Mouse (Mus musculus) CH12.LX (cell line): ENCODE measurements around the gene Rpl5. TPM values are rescaled to one million over a fixed set of nuclear protein-coding genes. Genes with fewer than 3 reads are reported as not detected.

Source experiments
- DNase-seq: peaks from one replicate; pipeline ENCODE4 v3.0.0-alpha.2; 2013; ENCODE audit errors: extremely low read depth
- H3K27ac ChIP-seq: 2 replicates; pipeline ENCODE4 v1.5.1; 2012; ENCODE audit warnings: low read depth, mild to moderate bottlenecking, control low read depth, moderate library complexity; ENCODE audit not compliant: insufficient read depth
- H3K27me3 ChIP-seq: replicated peaks from 2 replicates; pipeline ENCODE3; 2012; ENCODE audit warnings: inconsistent platforms
- H3K36me3 ChIP-seq, 2 experiments: replicated peaks in 1 of 2; 2 replicates each; pipeline versions ENCODE3 to v1.6.1; 2012; ENCODE audit warnings: inconsistent platforms in 1 of 2, low read length in 1 of 2, mild to moderate bottlenecking in 1 of 2, mixed read lengths in 1 of 2, moderate library complexity in 1 of 2; ENCODE audit not compliant: control insufficient read depth in 1 of 2, insufficient read depth in 1 of 2
- H3K4me1 ChIP-seq, 2 experiments: 2 replicates each; pipeline ENCODE4 v1.6.1; 2012; ENCODE audit warnings: inconsistent platforms in 1 of 2, moderate library complexity in 1 of 2; ENCODE audit not compliant: insufficient read depth in 2 of 2, control insufficient read depth in 1 of 2
- H3K4me2 ChIP-seq: 2 replicates; pipeline ENCODE4 v1.6.1; 2012; ENCODE audit warnings: low read depth, mild to moderate bottlenecking, control low read depth; ENCODE audit not compliant: poor library complexity, insufficient read depth, severe bottlenecking
- H3K4me3 ChIP-seq, 3 experiments: fragments of 150-350 bp in 1 of 3; sonication (generic) in 1 of 3; replicated peaks in 1 of 3; 2 replicates each; pipeline versions ENCODE3 to v1.5.1; 2011 to 2012; ENCODE audit warnings: low read depth in 2 of 3, low read length in 2 of 3, mild to moderate bottlenecking in 2 of 3, moderate library complexity in 2 of 3, control low read depth in 1 of 3, improper control_type of control experiment in 1 of 3, inconsistent platforms in 1 of 3, mixed read lengths in 1 of 3; ENCODE audit not compliant: poor library complexity in 1 of 3
- H3K79me2 ChIP-seq: replicated peaks from 2 replicates; pipeline ENCODE4 v1.6.1; 2012; ENCODE audit warnings: mild to moderate bottlenecking, moderate library complexity; ENCODE audit not compliant: control insufficient read depth, poor library complexity, insufficient read depth, severe bottlenecking; ENCODE audit errors: extremely low read depth
- H3K9ac ChIP-seq: 2 replicates; pipeline ENCODE4 v1.6.1; 2012; ENCODE audit warnings: low read depth, mild to moderate bottlenecking, control low read depth, moderate library complexity; ENCODE audit not compliant: insufficient read depth
- H3K9me3 ChIP-seq: replicated peaks from 2 replicates; pipeline ENCODE3; 2012; ENCODE audit warnings: low read length, inconsistent platforms, mixed read lengths
- BHLHE40 ChIP-seq: IDR thresholded peaks from 2 replicates; pipeline ENCODE4 v1.6.1; 2011; ENCODE audit warnings: mild to moderate bottlenecking, low read depth, low read length, improper control_type of control experiment
- CTCF ChIP-seq, 2 experiments: IDR thresholded peaks in 1 of 2; conservative IDR thresholded peaks in 1 of 2; 2 replicates each; pipeline ENCODE4 v1.5.1; 2011 to 2012; ENCODE audit warnings: low read depth in 2 of 2, low read length in 2 of 2, improper control_type of control experiment in 1 of 2, inconsistent platforms in 1 of 2, mild to moderate bottlenecking in 1 of 2, moderate library complexity in 1 of 2
- E2F4 ChIP-seq: IDR thresholded peaks from 2 replicates; pipeline ENCODE4 v1.6.1; 2011; ENCODE audit warnings: low read depth, low read length, improper control_type of control experiment; ENCODE audit not compliant: insufficient replicate concordance
- ELF1 ChIP-seq: IDR thresholded peaks from 2 replicates; pipeline ENCODE4 v1.6.1; 2014; ENCODE audit warnings: low read depth, mild to moderate bottlenecking, inconsistent platforms, low read length, improper control_type of control experiment
- EP300 ChIP-seq: IDR thresholded peaks from 2 replicates; pipeline ENCODE4 v1.6.1; 2011; ENCODE audit warnings: low read length, improper control_type of control experiment
- KAT2A ChIP-seq: IDR thresholded peaks from 2 replicates; pipeline ENCODE4 v1.6.1; 2012; ENCODE audit warnings: low read length, improper control_type of control experiment, inconsistent platforms; ENCODE audit not compliant: insufficient replicate concordance
- MAZ ChIP-seq: IDR thresholded peaks from 2 replicates; pipeline ENCODE4 v1.6.1; 2012; ENCODE audit warnings: low read depth, mild to moderate bottlenecking, inconsistent platforms, low read length, improper control_type of control experiment, moderate library complexity
- MEF2A ChIP-seq: IDR thresholded peaks from 2 replicates; pipeline ENCODE4 v1.6.1; 2014; ENCODE audit warnings: low read depth, mild to moderate bottlenecking, inconsistent platforms, low read length, improper control_type of control experiment, borderline replicate concordance
- MXI1 ChIP-seq: IDR thresholded peaks from 2 replicates; pipeline ENCODE4 v1.6.1; 2011; ENCODE audit warnings: mild to moderate bottlenecking, low read depth, low read length, improper control_type of control experiment
- MYC ChIP-seq: IDR thresholded peaks from 2 replicates; pipeline ENCODE4 v1.6.1; 2011; ENCODE audit warnings: low read depth, mild to moderate bottlenecking, improper control_type of control experiment, low read length
- NELFE ChIP-seq: IDR thresholded peaks from 2 replicates; pipeline ENCODE4 v1.6.1; 2011; ENCODE audit warnings: low read depth, low read length, improper control_type of control experiment
- POLR2AphosphoS2 ChIP-seq: IDR thresholded peaks from 2 replicates; pipeline ENCODE4 v1.6.1; 2011; ENCODE audit warnings: low read depth, low read length, improper control_type of control experiment
- RAD21 ChIP-seq: IDR thresholded peaks from 2 replicates; pipeline ENCODE4 v1.6.1; 2011; ENCODE audit warnings: low read depth, mild to moderate bottlenecking, low read length, improper control_type of control experiment, moderate library complexity
- RCOR1 ChIP-seq: conservative IDR thresholded peaks from 2 replicates; pipeline ENCODE4 v1.6.1; 2012; ENCODE audit warnings: low read depth, mild to moderate bottlenecking, inconsistent platforms, low read length, improper control_type of control experiment
- SIN3A ChIP-seq: IDR thresholded peaks from 2 replicates; pipeline ENCODE4 v1.6.1; 2012; ENCODE audit warnings: low read length, improper control_type of control experiment, inconsistent platforms
- SMC3 ChIP-seq: IDR thresholded peaks from 2 replicates; pipeline ENCODE4 v1.6.1; 2011; ENCODE audit warnings: low read depth, low read length, improper control_type of control experiment
- UBTF ChIP-seq: IDR thresholded peaks from 2 replicates; pipeline ENCODE4 v1.6.1; 2012; ENCODE audit warnings: low read depth, mild to moderate bottlenecking, inconsistent platforms, low read length, improper control_type of control experiment, moderate library complexity
- USF1 ChIP-seq: IDR thresholded peaks from 2 replicates; pipeline ENCODE4 v1.6.1; 2014; ENCODE audit warnings: low read depth, mild to moderate bottlenecking, inconsistent platforms, low read length, improper control_type of control experiment
- ZC3H11A ChIP-seq: IDR thresholded peaks from 2 replicates; pipeline ENCODE4 v1.6.1; 2012; ENCODE audit warnings: low read depth, mild to moderate bottlenecking, inconsistent platforms, low read length, improper control_type of control experiment
- ZKSCAN1 ChIP-seq: IDR thresholded peaks from 2 replicates; pipeline ENCODE4 v1.6.1; 2012; ENCODE audit warnings: low read depth, inconsistent platforms, low read length, improper control_type of control experiment, borderline replicate concordance
- dilution Hi-C: fragments of 300-500 bp; cut with MboI; formaldehyde crosslinking; loops from 2 replicates; pipeline ENCODE4 v1.14.3; 2020; ENCODE audit warnings: low sequenced_read_pairs; ENCODE audit not compliant: extremely low pct_unique_long_range_greater_than_20kb, extremely low pct_ligation_motif_present
- in situ Hi-C: fragments of 300-500 bp; cut with MboI; formaldehyde crosslinking; loops from 3 replicates; pipeline ENCODE4 v1.14.3; 2019; ENCODE audit warnings: low sequenced_read_pairs, low pct_ligation_motif_present, low pct_unique_long_range_greater_than_20kb, mixed read lengths
- polyA plus RNA-seq: library from polyadenylated mRNA; unstranded; fragments of >175 nt; gene quantifications from 2 replicates; pipeline ENCODE4 v1.2.1, GENCODE M21; 2012; ENCODE audit warnings: low read depth; ENCODE audit not compliant: insufficient read length
- total RNA-seq, 2 experiments: library from RNA; depleted of rRNA; stranded (reverse); fragments of 300-350 nt in 1 of 2; fragments of >200 nt in 1 of 2; gene quantifications; 2 replicates each; pipeline ENCODE4 v1.2.3; 2012 to 2014

Rpl5 gene
- total and polyA plus RNA-seq, 3 experiments = 116 to 728 (median 368) TPM

GRCm38 (mm10) chr5:107894676-107895075 lies 5.6 kb upstream of the Rpl5 start:
- no peak for TF ChIP-seq MAZ
- TF ChIP-seq CTCF (conservative IDR thresholded peaks at IDR 0.05 in 1 of 2, IDR thresholded peaks at IDR 0.05 in 1 of 2; ENCODE audit: low read depth in 2 of 2, low read length in 2 of 2) = no peak
- TF ChIP-seq UBTF = no peak
- in situ Hi-C loops (loop anchor here (25.0 kb wide), 1 partner anchor 282 kb away; no protein-coding TSS in a partner anchor), dilution Hi-C loops (no loop called here)

GRCm38 (mm10) chr5:107896265-107896664 lies 4.0 kb upstream of the Rpl5 start:
- in situ Hi-C loops (loop anchor here (25.0 kb wide), 1 partner anchor 284 kb away; no protein-coding TSS in a partner anchor), dilution Hi-C loops (no loop called here)
- Histone ChIP-seq H3K4me1 (0 out of 4 replicates have a peak, but pooled peaks cover 0 to 4% of the 10 kb centered on the region in 2 experiments), H3K9ac (no peak overlapping the region), H3K4me3 (no peak overlapping the region), H3K79me2 (peaks cover 8% of the 10 kb centered on the region), H3K27me3 (no peaks in the 10 kb centered on the region), H3K9me3 (no peaks in the 10 kb centered on the region), H3K36me3 (peaks cover 0 to under 1% of the 10 kb centered on the region in 2 experiments), H3K4me2 (no peak overlapping the region), H3K27ac (no peak overlapping the region)
- no peak for TF ChIP-seq SMC3
- no peak for TF ChIP-seq RAD21
- no peak for TF ChIP-seq POLR2AphosphoS2
- no peak for TF ChIP-seq RCOR1
- TF ChIP-seq USF1 = no peak
- TF ChIP-seq NELFE = no peak
- TF ChIP-seq MEF2A = no peak
- no peak for TF ChIP-seq ZKSCAN1
- no peak for TF ChIP-seq EP300
- no peak for TF ChIP-seq ZC3H11A
- no peak for TF ChIP-seq MXI1
- TF ChIP-seq BHLHE40 = no peak
- no peak for TF ChIP-seq KAT2A
- TF ChIP-seq CTCF (conservative IDR thresholded peaks at IDR 0.05 in 1 of 2, IDR thresholded peaks at IDR 0.05 in 1 of 2; ENCODE audit: low read depth in 2 of 2, low read length in 2 of 2) = no peak
- TF ChIP-seq E2F4 = no peak
- TF ChIP-seq ELF1 = no peak
- TF ChIP-seq SIN3A = no peak
- no peak for TF ChIP-seq MYC
- no peak for DNase-seq

More at GRCm38 (mm10) chr5:107894676-107895075, 5.6 kb upstream of the Rpl5 start:
- Histone ChIP-seq H3K9ac (no peak overlapping the region), H3K9me3 (no peaks in the 10 kb centered on the region), H3K4me2 (no peak overlapping the region), H3K27me3 (no peaks in the 10 kb centered on the region), H3K79me2 (no peaks in the 10 kb centered on the region), H3K4me1 (0 out of 4 replicates have a peak, but pooled peaks cover 0 to 1% of the 10 kb centered on the region in 2 experiments), H3K27ac (no peak overlapping the region), H3K4me3 (no peak overlapping the region), H3K36me3 (no peaks in the 10 kb centered on the region)
- DNase-seq = no peak
